Mouse (Mus musculus) C2C12 (cell line): ENCODE measurements at regions not wholly inside any gene's neighbourhood (a gene's known extent, or its start where the extent isn't known, plus 50 kb on each side); places are given as distances from the start of the nearest gene placed in this dataset.
"Not testable (repeated sequence)": the region's sequence is repeated elsewhere in the genome, so short reads cannot be mapped to it uniquely, and the experiment has no call there.

Source experiments
- H3K27me3 ChIP-seq: one replicate; pipeline ENCODE4 v1.6.1; 2011; ENCODE audit not compliant: control insufficient read depth, insufficient read depth, insufficient read length
- H3K36me3 ChIP-seq: one replicate; pipeline ENCODE4 v1.6.1; 2011; ENCODE audit not compliant: control insufficient read depth, insufficient read depth
- H3K4me3 ChIP-seq: one replicate; pipeline ENCODE4 v1.5.1; 2011; ENCODE audit warnings: mild to moderate bottlenecking, control low read depth; ENCODE audit not compliant: poor library complexity, insufficient read depth, severe bottlenecking
- H3K79me2 ChIP-seq: one replicate; pipeline ENCODE4 v1.6.1; 2011; ENCODE audit not compliant: control insufficient read depth, insufficient read depth
- H3K79me3 ChIP-seq: one replicate; pipeline ENCODE4 v1.6.1; 2011; ENCODE audit warnings: low read depth, control low read depth
- H3ac ChIP-seq: one replicate; pipeline ENCODE3; 2011; ENCODE audit warnings: low read depth; ENCODE audit not compliant: control insufficient read depth, insufficient read length
- CEBPB ChIP-seq: IDR thresholded peaks from one replicate; pipeline ENCODE4 v1.6.1; 2011; ENCODE audit warnings: low read depth, mild to moderate bottlenecking, control low read depth, moderate library complexity
- CTCF ChIP-seq: IDR thresholded peaks from one replicate; pipeline ENCODE4 v1.5.1; 2011; ENCODE audit not compliant: control insufficient read depth, insufficient read depth, insufficient read length
- FOSL1 ChIP-seq: IDR thresholded peaks from one replicate; pipeline ENCODE4 v1.8.0; 2011; ENCODE audit warnings: mild to moderate bottlenecking, low read length; ENCODE audit not compliant: poor library complexity, insufficient read depth, severe bottlenecking
- MAX ChIP-seq: IDR thresholded peaks from one replicate; pipeline ENCODE4 v1.6.1; 2011; ENCODE audit warnings: mild to moderate bottlenecking, control low read depth
- MYOD1 ChIP-seq: IDR thresholded peaks from one replicate; pipeline ENCODE4 v1.6.1; 2011; ENCODE audit warnings: low read depth; ENCODE audit not compliant: control insufficient read depth, insufficient read length
- MYOG ChIP-seq: IDR thresholded peaks from one replicate; pipeline ENCODE4 v1.6.1; 2011; ENCODE audit not compliant: control insufficient read depth, insufficient read length; ENCODE audit errors: extremely low read depth
- USF1 ChIP-seq: IDR thresholded peaks from one replicate; pipeline ENCODE4 v1.6.1; 2011; ENCODE audit warnings: low read depth, mild to moderate bottlenecking, control low read depth, moderate library complexity

GRCm38 (mm10) chr4:67301020-67301419 is 473.6 kb downstream of the Tlr4 start:
- Histone ChIP-seq H3K27me3 (no peaks in the 10 kb centered on the region), H3ac (no peak overlapping the region), H3K36me3 (no peaks in the 10 kb centered on the region), H3K4me3 (no peak overlapping the region), H3K79me3 (no peaks in the 10 kb centered on the region), H3K79me2 (no peaks in the 10 kb centered on the region)
- TF ChIP-seq FOSL1: no peak
- TF ChIP-seq MYOD1: no peak
- TF ChIP-seq MYOG: no peak
- TF ChIP-seq USF1: no peak
- no peak for TF ChIP-seq CTCF
- no peak for TF ChIP-seq MAX
- TF ChIP-seq CEBPB: no peak

- no peaks in the 10 kb centered on the region for H3K79me2 ChIP-seq
- TF ChIP-seq FOSL1 (no peak), MAX (no peak), USF1 (no peak), MYOD1 (no peak), MYOG (no peak), CTCF (no peak), CEBPB (no peak)
- H3K27me3 ChIP-seq: no peaks in the 10 kb centered on the region
- no peak overlapping the region for H3K4me3 ChIP-seq
- H3K79me3 ChIP-seq: no peaks in the 10 kb centered on the region
- no peaks in the 10 kb centered on the region for H3K36me3 ChIP-seq
- no peak overlapping the region for H3ac ChIP-seq
Observed at GRCm38 (mm10) chr4:67301740-67302139, 474.4 kb downstream of the Tlr4 start.

- not testable (repeated sequence) for H3K79me3 ChIP-seq, H3K27me3 ChIP-seq, H3K4me3 ChIP-seq, H3ac ChIP-seq, H3K79me2 ChIP-seq, H3K36me3 ChIP-seq
Observed at GRCm38 (mm10) chr4:67320098-67320497, 492.7 kb downstream of the Tlr4 start.
